Mouse (Mus musculus) layer of hippocampus, adult 18-20 months (tissue): ENCODE data around the gene Hmg20b. TPM values are rescaled to one million over a fixed set of nuclear protein-coding genes. Genes with fewer than 3 reads are reported as not detected.

Experiments used
- DNase-seq, 2 experiments: peaks; one replicate each; pipeline ENCODE4 v3.0.0; 2022; ENCODE audit warnings: low spot score in 2 of 2
- total RNA-seq, 2 experiments: library from RNA; stranded (reverse); gene quantifications; 2 replicates each; pipeline ENCODE4 v1.2.3; 2021

The Hmg20b gene
- total RNA-seq, 2 experiments from 2014 or later, result 32.4 to 37.0 TPM

GRCm38 (mm10) chr10:81379183-81379553 lies 28.9 kb upstream of the Hmg20b start:
- no peak for DNase-seq

- peak; percentile 100 for DNase-seq
Observed at GRCm38 (mm10) chr10:81378553-81379182, 28.4 kb upstream of the Hmg20b start.

GRCm38 (mm10) chr10:81377793-81378552 lies 27.7 kb upstream of the Hmg20b start, which contains the start of gene Fzr1:
Fzr1 (minus strand) TSS chr10:81378516.
- no peak for DNase-seq

- no peak for DNase-seq
Observed at GRCm38 (mm10) chr10:81377362-81377664, 27.0 kb upstream of the Hmg20b start.

GRCm38 (mm10) chr10:81376561-81377361 lies 26.5 kb upstream of the Hmg20b start:
- no peak for DNase-seq

GRCm38 (mm10) chr10:81375322-81375721 lies 25.0 kb upstream of the Hmg20b start:
- no peak for DNase-seq

- no peak for DNase-seq
Observed at GRCm38 (mm10) chr10:81367207-81367495, 16.9 kb upstream of the Hmg20b start.

GRCm38 (mm10) chr10:81366477-81367206 lies 16.4 kb upstream of the Hmg20b start:
- no peak for DNase-seq

- DNase-seq, result no peak
Observed at GRCm38 (mm10) chr10:81365672-81366476, 15.6 kb upstream of the Hmg20b start, which contains the start of gene 4930404N11Rik. 4930404N11Rik (minus strand) TSS chr10:81365816.

- DNase-seq, result no peak
Observed at GRCm38 (mm10) chr10:81365073-81365472, 14.8 kb upstream of the Hmg20b start.

- DNase-seq, result no peak
Observed at GRCm38 (mm10) chr10:81364666-81365065, 14.4 kb upstream of the Hmg20b start.

- DNase-seq, result no peak
Observed at GRCm38 (mm10) chr10:81363436-81364346, 13.4 kb upstream of the Hmg20b start.

GRCm38 (mm10) chr10:81362336-81362949 lies 12.2 kb upstream of the Hmg20b start:
- no peak for DNase-seq

GRCm38 (mm10) chr10:81360721-81361120 lies 10.4 kb upstream of the Hmg20b start:
- DNase-seq, result no peak

GRCm38 (mm10) chr10:81358841-81359240 lies 8.6 kb upstream of the Hmg20b start:
- no peak for DNase-seq

- DNase-seq, result no peak
Observed at GRCm38 (mm10) chr10:81358209-81358608, 7.9 kb upstream of the Hmg20b start.

GRCm38 (mm10) chr10:81356991-81357844 lies 6.9 kb upstream of the Hmg20b start, which contains the start of gene Mfsd12:
Mfsd12 (plus strand) TSS chr10:81357491.
- peak; percentile 87 to 95 for DNase-seq

GRCm38 (mm10) chr10:81356352-81356990 lies 6.2 kb upstream of the Hmg20b start:
- DNase-seq, result no peak
